Mouse (Mus musculus) monocyte, adult 2 months (primary cell): ENCODE measurements at regions not wholly inside any gene's neighbourhood (a gene's known extent, or its start where the extent isn't known, plus 50 kb on each side); places are given as distances from the start of the nearest gene placed in this dataset.

Experiments
- DNase-seq, 2 experiments: peaks; one replicate each; pipeline ENCODE4 v3.0.0; 2022; ENCODE audit warnings: low spot score in 2 of 2, low read depth in 1 of 2

GRCm38 (mm10) chr6:135433753-135434152, 71.4 kb downstream of the Emp1 start:
- DNase-seq = no peak

DNA sequence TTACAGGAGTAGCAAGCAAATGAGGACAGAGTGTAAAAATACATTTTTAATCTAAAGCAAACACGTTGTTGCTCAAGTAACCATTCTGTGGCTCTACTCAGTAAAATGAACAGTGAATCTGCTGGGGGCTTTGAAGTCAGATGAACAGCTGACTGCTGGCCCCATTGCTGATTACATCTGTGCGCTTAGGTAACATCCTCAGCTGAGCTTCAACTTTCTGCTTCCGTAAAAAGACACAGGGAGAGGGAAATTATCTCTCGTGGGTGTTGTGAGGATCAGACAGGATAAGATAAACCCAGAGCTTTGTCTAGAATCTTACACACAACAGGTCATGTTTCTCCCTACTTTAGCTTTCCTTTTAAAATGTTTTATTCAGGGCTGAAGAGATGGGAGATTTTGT, 74.0 kb downstream of the Emp1 start:
- DNase-seq = no peak

GRCm38 (mm10) chr6:135438271-135438670, 75.9 kb downstream of the Emp1 start:
- DNase-seq = no peak

DNA sequence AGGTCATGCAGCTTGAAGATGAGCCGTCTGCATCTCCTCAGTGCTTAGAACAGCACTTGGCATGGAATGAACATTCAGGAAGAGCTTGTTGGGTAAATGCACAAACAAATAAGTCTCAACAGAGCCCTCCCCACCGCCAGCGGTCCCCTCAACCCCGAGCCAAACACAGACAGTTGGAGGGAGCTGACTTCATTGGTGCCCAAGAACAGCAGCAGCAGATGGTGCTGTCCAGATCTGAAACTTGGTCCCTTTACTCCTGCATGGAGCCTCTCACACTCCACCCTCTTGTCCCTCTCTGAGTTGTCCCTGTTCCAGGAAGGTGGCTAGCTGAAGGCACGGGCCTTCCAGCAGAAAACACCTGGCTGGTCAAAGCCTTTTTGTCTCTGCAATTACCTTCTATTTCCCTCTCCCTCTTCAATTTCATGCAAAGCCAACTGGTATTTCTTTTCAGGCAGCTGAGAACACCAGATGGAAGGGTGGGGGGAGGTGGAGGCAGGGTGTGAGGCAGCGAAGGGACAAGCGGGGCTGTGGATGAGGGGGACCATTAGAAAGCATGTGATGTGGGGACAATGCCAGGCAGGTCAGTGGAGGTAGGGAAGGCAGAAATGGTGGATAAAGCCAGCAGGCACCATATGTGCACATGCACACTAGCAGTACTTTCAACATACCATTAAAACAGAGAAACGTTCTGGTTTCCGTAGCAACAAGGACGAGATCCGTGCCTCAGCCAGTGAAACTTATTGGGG, 79.0 kb downstream of the Emp1 start:
- DNase-seq = no peak

DNA sequence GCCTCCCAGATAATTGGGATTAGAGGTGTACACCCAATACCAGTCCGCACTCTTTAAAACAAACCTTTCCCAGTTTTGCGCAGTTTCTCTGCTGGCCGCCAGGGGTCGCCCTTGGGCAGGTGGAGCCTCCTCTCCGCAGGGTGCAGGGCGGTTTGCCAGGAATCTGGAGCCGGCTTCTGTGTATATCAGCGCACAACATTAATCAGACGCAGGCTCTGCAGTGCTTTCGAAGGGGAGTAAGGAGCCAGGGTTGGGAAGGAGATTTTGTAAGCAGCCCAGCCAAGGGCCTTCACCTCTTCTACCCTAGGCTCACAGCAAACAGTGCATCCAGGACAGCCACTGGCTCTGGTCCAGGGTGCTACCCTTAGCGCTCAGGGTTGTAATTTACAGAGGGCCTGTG, 82.3 kb downstream of the Emp1 start:
- DNase-seq = peak in 1 of 2 experiments; percentile 12

- no peak for DNase-seq
These were observed 82.7 kb downstream of the Emp1 start for GRCm38 (mm10) chr6:135445070-135445469.

- DNase-seq = no peak
These were observed 85.5 kb downstream of the Emp1 start for GRCm38 (mm10) chr6:135447801-135448200.

- no peak for DNase-seq
These were observed 86.9 kb downstream of the Emp1 start for GRCm38 (mm10) chr6:135449228-135449627.

- DNase-seq = no peak
These were observed 88.2 kb downstream of the Emp1 start for GRCm38 (mm10) chr6:135450573-135450972.

- no peak for DNase-seq
These were observed 88.9 kb downstream of the Emp1 start for GRCm38 (mm10) chr6:135451165-135451797.

- no peak for DNase-seq
These were observed 90.7 kb downstream of the Emp1 start for GRCm38 (mm10) chr6:135453041-135453440.

GRCm38 (mm10) chr6:135472495-135472894, 110.2 kb downstream of the Emp1 start:
- no peak for DNase-seq

GRCm38 (mm10) chr6:135473146-135473545, 110.8 kb downstream of the Emp1 start:
- DNase-seq = no peak

DNA sequence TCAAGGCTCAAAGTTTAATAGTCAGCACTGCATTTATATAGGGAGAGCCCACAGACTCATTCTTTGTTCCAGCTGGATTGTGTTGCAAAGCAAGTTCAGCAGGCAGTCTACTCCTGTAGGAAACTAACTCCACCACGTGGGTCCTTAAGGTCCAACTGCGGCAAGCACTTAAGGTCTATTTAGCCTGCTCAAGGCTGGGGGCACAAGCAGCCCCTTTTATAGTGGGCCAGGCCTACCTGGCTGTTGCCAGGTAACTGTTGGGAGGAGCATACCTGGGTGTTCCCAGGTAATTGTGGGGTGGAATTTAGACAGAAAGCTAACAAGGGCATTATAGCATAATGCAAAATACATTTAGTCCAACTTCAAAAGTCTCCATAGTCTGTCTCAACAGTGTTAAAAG, 126.5 kb downstream of the Emp1 start:
- DNase-seq = no peak

DNA sequence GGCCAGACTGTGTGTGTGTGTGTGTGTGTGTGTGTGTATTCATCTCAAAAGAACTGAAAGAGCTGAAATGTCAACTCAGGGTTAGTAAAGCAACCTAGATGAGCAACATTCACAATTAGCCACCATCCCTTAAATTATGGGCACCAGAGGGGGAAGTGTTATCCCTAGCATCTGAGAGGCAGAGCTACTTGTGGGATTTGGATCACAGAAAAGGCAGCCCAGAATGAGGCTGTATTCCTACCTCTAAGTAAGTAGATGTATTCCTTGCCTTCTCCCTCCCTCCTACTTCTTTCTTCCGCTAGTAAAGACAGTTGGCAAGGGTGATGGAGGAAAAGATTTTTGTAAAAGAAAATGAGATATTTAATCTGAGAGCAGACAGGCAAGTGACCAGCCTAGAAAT, 131.6 kb downstream of the Emp1 start:
- DNase-seq = no peak

GRCm38 (mm10) chr6:135495841-135496240, 133.5 kb downstream of the Emp1 start:
- DNase-seq = no peak

GRCm38 (mm10) chr6:135498592-135498991, 136.2 kb downstream of the Emp1 start:
- DNase-seq = no peak

DNA sequence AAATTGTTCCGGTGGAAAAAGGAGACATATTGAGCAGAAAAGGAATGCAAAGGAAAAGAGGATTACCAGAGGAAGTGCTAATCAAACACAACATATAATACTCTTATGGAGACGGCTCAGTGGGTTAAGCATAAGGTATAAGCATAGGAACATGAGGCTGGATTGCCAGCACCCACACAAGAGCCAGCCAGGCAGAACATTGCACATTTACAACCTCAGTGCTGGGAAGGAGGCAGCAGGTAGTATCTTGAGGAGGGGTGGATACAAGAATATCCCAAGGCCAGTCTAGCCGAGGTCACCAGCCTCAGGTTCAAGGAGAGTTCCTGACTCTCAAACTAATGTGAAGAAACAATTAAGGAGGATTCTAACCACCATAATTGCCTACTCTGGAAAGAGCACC, 138.0 kb downstream of the Emp1 start:
- DNase-seq = no peak

GRCm38 (mm10) chr6:135501791-135502190, 139.4 kb downstream of the Emp1 start:
- no peak for DNase-seq

GRCm38 (mm10) chr6:135502405-135502804, 140.1 kb downstream of the Emp1 start:
- DNase-seq = no peak

GRCm38 (mm10) chr6:135518710-135519437, 156.5 kb downstream of the Emp1 start:
- no peak for DNase-seq

DNA sequence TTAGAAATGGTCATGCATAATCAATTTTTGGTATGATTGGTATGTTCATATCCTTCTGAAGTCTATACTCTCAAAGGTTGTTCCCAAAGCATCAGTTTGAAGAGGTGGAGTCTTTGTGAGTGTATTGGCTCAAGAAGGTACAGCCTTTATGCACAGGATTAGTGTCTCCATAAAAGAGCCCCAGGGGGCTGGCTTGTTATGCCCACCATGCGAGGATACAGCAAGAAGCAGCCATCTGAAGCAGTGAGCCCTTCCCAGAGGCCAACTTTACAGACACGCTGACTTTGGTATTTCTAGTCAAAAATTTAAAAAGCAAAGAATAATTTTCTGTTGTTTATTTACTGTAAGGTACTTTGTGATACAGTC, 157.1 kb downstream of the Emp1 start:
- DNase-seq = no peak
